Comparison of ENCODE assay signal across 14 mouse cellular contexts in the genomic region with DNA sequence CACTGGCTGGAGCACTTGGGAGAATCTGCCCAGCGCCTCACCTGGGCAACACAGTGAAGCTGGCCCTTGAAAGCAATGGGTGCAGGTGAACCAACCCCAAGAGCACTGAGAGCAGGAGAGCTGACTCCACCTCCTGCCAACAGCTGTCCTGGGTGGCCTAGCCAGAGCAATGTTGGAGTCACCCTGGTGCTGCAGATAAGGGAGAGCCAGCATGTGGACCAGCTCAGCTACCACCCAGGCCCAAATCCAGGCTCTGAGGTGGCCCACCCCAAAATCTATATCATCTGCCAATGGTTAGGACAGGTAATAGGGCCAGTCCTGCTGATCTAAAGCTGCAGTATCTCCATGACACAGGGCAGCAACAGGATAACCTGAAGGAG.
"Had no signal": no experiment of that assay in that cellular context is flagged by ENCODE, and none has a peak within 500 bp of the region (broad histone marks: within the 10 kb centered on the region; RNA-seq: fewer than 3 reads in every experiment).

No protein-coding gene starts in this region.

- H3K4me1 ChIP-seq: limb, embryonic 15.5 days; midbrain, embryonic 13.5 days; neural tube, embryonic 12.5 days had no signal

- H3K9me3 ChIP-seq: limb, embryonic 15.5 days; midbrain, embryonic 13.5 days; neural tube, embryonic 12.5 days had no signal

- DNase-seq: kidney, adult 18-20 months; kidney, postnatal 14 days; lung, adult 18-20 months; lung, postnatal 36 days; retina, postnatal 1 day; right cerebral cortex, postnatal 4 days; spleen, adult 18-20 months; thymus, adult 18-20 months; thymus, postnatal 14 days had no signal

- H3K27me3 ChIP-seq: limb, embryonic 15.5 days; midbrain, embryonic 13.5 days; neural tube, embryonic 12.5 days had no signal

- H3K4me3 ChIP-seq: left cerebral cortex, adult 2 months; limb, embryonic 15.5 days; midbrain, embryonic 13.5 days; neural tube, embryonic 12.5 days had no signal

- H3K36me3 ChIP-seq: limb, embryonic 15.5 days; midbrain, embryonic 13.5 days; neural tube, embryonic 12.5 days had no signal

- H3K9ac ChIP-seq: limb, embryonic 15.5 days; liver, embryonic 14.5 days; midbrain, embryonic 13.5 days; neural tube, embryonic 12.5 days had no signal

- H3K27ac ChIP-seq: left cerebral cortex, adult 2 months; limb, embryonic 15.5 days; liver, embryonic 14.5 days; midbrain, embryonic 13.5 days; neural tube, embryonic 12.5 days had no signal

- H3K4me2 ChIP-seq: limb, embryonic 15.5 days; midbrain, embryonic 13.5 days; neural tube, embryonic 12.5 days had no signal
